Mouse (Mus musculus) left cerebral cortex, adult 18-20 months (tissue): ENCODE measurements at regions not wholly inside any gene's neighbourhood (a gene's known extent, or its start where the extent isn't known, plus 50 kb on each side); places are given as distances from the start of the nearest gene placed in this dataset.

ENCODE experiments used
- DNase-seq, 2 experiments: peaks; one replicate each; pipeline ENCODE4 v3.0.0; 2021 to 2022; ENCODE audit warnings: low spot score in 2 of 2, mixed read lengths in 1 of 2

DNA sequence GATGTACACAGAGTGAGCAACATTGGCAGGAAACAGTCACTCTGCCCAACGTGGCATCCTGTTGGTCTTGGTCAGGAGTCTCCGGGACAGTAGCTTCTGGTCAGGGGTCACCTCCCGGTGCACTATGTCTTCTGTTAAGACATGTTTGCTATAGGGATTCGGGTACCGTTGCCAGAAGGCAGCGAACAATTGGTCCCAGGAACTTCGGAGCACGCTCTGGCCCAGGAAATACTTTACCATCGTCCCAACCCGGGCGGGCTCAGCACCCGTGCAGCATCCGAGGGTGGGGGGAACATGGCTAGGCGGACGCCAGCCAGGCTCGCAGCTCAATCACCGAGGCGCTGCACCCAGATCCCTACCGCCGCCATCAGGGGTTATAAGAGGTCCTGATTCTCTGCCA, 80.6 kb upstream of the Adam23 start:
- no peak for DNase-seq

DNA sequence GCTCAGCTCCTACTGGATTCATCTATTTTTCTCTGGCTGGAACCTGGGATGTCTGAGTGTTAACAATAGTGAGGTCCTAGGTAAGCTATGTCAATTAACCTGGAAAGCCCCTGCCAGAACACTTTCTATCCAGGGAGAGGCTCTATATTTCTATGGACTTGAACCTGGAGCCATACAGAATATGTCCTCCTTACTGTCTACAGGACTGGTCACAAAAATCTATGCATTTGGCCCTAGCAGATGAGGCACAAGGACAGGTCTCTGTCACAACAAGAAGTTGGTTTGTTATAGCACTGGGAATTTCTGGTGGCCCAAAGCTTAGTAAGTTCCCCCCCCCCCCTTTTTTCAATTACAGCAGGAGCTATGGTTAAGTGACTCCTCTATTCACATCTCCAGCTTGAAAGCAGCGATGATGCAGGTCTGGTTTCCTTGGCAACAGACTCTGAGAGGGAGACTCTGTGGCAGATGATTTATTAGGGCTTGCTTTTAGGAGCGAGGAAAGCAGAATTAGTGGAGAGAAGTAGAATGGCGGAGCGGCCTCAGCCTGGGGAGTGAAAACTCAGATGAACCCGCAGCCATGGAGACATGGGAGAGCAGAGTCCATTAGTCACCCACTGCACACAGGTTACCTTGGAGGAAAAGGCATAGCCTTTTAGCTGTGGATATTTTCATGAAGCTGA, 77.9 kb upstream of the Adam23 start:
- DNase-seq = peak in 1 of 2 experiments; percentile 27

DNA sequence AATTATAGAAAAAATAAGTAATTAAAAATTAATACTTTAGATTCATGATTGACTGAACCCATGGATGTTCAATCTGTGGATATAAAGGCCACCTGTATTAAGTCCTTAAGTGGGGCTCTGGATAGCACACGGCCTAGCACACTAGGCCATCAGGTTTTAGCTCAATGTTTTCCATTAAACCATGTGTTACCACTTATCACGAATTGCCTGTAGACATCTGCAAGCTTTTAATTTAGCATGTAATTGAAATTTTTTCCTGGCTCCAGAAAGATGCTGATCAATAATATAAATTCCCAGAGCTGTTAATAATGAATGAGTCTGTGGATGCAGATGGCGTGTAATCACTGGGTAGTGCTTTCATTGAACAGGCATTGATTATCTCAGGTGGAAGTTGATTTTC, 76.8 kb upstream of the Adam23 start:
- no peak for DNase-seq

DNA sequence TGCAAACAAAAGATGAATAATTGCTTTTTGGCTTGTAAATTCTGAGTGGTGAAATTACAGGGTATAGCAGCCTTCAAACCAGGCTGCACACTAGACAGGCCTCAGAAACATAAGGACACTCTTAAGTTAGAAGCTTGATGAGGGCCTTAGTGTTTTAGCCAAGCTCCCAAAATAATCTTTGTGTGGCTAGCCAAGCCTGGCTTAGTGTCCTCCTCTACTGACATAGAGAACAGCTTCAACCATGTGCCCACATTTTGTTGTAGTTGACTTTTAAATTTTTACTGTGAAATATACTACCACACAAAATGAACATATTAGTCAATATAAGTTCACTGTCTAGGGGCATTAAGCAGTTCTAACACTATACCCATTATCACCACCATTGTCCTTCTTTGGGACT, 76.1 kb upstream of the Adam23 start:
- DNase-seq = no peak

DNA sequence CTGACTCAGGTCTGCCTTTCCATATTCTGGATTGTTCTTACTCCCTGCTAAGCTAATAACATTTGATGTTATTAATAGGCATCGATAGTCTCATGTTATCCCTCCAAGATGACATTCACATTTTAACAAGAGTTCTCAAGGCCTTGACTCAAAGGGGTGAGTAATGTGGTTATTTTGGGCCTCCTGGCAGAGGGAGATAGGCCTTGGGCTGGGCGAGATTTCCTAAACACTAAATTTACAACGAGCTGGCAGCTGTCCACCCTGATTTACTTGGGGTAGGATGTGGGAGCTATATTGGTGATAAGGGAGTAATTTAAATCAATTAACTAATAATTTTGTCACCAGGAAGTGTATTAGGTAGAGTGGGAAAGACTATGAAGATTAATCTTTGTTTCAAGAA, 62.6 kb upstream of the Adam23 start:
- no peak for DNase-seq

DNA sequence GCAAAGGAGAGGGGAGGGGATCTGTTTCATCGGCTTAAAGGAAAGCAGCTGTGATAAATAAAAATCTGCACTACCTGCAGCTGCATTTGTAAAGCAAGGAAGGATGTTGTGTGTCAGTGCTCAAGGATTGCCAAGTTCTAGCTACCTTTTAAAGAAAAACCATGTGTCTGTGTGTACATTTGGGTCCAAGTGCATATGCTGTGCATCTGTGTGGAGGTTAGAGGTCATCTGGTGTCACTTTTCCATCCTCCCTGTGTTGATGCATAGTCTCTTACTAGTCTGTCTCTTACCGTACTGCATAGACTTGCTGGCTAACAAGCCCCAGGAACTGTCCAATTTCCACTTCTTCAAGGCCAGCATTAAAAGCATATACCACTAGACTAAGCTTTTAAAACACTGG, 60.6 kb upstream of the Adam23 start:
- DNase-seq = no peak

DNA sequence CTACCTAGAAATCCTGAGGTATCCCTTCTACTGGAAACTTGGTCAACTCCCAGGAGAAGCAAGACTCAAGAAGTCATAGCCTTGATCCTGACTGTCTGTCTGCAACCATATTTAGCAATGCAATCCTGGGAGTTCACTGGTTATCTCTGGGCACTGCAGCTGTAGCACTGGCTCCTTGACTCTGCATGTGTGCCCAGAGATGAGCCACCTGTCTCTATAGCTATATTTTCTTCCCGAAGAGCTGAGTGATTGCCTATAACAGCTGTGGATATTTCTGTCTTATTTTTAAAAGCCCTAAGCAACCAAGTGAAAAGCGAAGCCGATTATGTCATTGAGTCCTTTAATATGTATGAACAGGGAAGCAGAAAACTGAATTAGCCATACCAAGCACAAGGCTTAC, 50.3 kb upstream of the Adam23 start:
- no peak for DNase-seq
